Comparison of ENCODE assay signal across 18 mouse cellular contexts in the genomic region with DNA sequence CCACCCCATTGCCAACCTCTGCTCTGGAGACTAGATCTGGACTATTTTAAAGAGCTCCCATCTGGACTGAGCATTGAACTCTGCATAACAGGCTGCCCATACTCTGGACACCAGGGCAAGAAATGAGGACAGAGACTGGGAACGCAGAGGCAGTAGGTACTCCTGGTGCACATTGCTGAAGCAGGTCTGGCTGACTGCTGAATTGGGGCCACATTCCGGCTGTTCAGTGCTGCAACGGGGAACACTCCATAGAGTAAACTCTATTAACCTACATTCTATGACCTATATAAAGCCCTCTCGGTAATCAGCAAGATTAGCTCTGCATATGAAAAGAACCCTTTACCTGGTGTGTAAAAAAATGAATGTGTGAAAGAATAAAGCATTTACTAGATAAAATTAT.
DNase-seq lines count a peak whose midpoint lies in the region; ATAC-seq and TF ChIP-seq lines count a peak whose summit lies in the region.
"Had no signal": no experiment of that assay in that cellular context is flagged by ENCODE, and none has a peak within 500 bp of the region (broad histone marks: within the 10 kb centered on the region; RNA-seq: fewer than 3 reads in every experiment).

No protein-coding gene starts in this region.

- H3K27me3 ChIP-seq in hindbrain, postnatal 0 days (ENCODE audit: insufficient read depth, low read length) = no peaks in the 10 kb centered on the region
- no peaks in the 10 kb centered on the region for H3K27me3 ChIP-seq in hindbrain, embryonic 12.5 days
- H3K27me3 ChIP-seq in midbrain, embryonic 16.5 days (ENCODE audit: control insufficient read depth, insufficient read depth, low read depth, low read length) = no peaks in the 10 kb centered on the region
- no peaks in the 10 kb centered on the region for H3K27me3 ChIP-seq in midbrain, embryonic 11.5 days (ENCODE audit: control insufficient read depth, insufficient read depth, low read length)
- no peaks in the 10 kb centered on the region for H3K27me3 ChIP-seq in stomach, postnatal 0 days (ENCODE audit: control insufficient read depth, insufficient read depth, low read length)
- H3K27me3 ChIP-seq: embryonic facial prominence, embryonic 15.5 days; limb, embryonic 13.5 days; lung, embryonic 15.5 days; stomach, embryonic 15.5 days had no signal

- no peak overlapping the region for H3K4me2 ChIP-seq in hindbrain, postnatal 0 days (ENCODE audit: low read depth, low read length)
- no peak overlapping the region for H3K4me2 ChIP-seq in hindbrain, embryonic 12.5 days (replicated peaks)
- H3K4me2 ChIP-seq in midbrain, embryonic 16.5 days (ENCODE audit: low read length) = no peak overlapping the region
- H3K4me2 ChIP-seq in midbrain, embryonic 11.5 days = no peak overlapping the region
- no peak overlapping the region for H3K4me2 ChIP-seq in stomach, postnatal 0 days (replicated peaks; ENCODE audit: low read depth)
- H3K4me2 ChIP-seq: embryonic facial prominence, embryonic 15.5 days; lung, embryonic 15.5 days; stomach, embryonic 15.5 days had no signal

- H3K4me1 ChIP-seq in hindbrain, postnatal 0 days (ENCODE audit: insufficient read depth, low read length) = no peaks in the 10 kb centered on the region
- no peaks in the 10 kb centered on the region for H3K4me1 ChIP-seq in hindbrain, embryonic 12.5 days
- peaks cover 2% of the 10 kb centered on the region; the same call in 1 of the 2 replicates for H3K4me1 ChIP-seq in midbrain, embryonic 16.5 days (ENCODE audit: control insufficient read depth, insufficient read depth, low read length)
- no peaks in the 10 kb centered on the region for H3K4me1 ChIP-seq in midbrain, embryonic 11.5 days (ENCODE audit: control insufficient read depth, insufficient read depth, low read length)
- no peaks in the 10 kb centered on the region for H3K4me1 ChIP-seq in stomach, postnatal 0 days (replicated peaks; ENCODE audit: control insufficient read depth, insufficient read depth)
- H3K4me1 ChIP-seq: embryonic facial prominence, embryonic 15.5 days; lung, embryonic 15.5 days; megakaryocyte, embryonic 14.5 days had no signal

- no peak for TF ChIP-seq EP300 in stomach, postnatal 0 days (optimal IDR thresholded peaks at IDR 0.05)

- H3K9ac ChIP-seq in hindbrain, postnatal 0 days (replicated peaks; ENCODE audit: low read length) = no peak overlapping the region
- H3K9ac ChIP-seq in hindbrain, embryonic 12.5 days = no peak overlapping the region
- no peak overlapping the region for H3K9ac ChIP-seq in midbrain, embryonic 16.5 days (ENCODE audit: low read depth, low read length)
- H3K9ac ChIP-seq in midbrain, embryonic 11.5 days (ENCODE audit: low read length) = no peak overlapping the region
- no peak overlapping the region for H3K9ac ChIP-seq in stomach, postnatal 0 days (ENCODE audit: low read length)
- H3K9ac ChIP-seq: embryonic facial prominence, embryonic 15.5 days; limb, embryonic 13.5 days; liver, embryonic 14.5 days; lung, embryonic 15.5 days; stomach, embryonic 15.5 days had no signal

- 70% methylated on average over 4 of the region's 4 CpGs for WGBS in hindbrain, postnatal 0 days
- 90% methylated on average over 4 of the region's 4 CpGs for WGBS in hindbrain, embryonic 12.5 days
- 54% methylated on average over 4 of the region's 4 CpGs for WGBS in midbrain, embryonic 16.5 days
- 78% methylated on average over 4 of the region's 4 CpGs for WGBS in midbrain, embryonic 11.5 days
- 47% methylated on average over 4 of the region's 4 CpGs for WGBS in stomach, postnatal 0 days

- peak; percentile 62; the same call in 1 of the 2 replicates for ATAC-seq in cerebellum, adult (ENCODE audit: insufficient number of reproducible peaks, low FRiP score, low TSS enrichment)
- 0 out of 2 replicates have a peak, but pooled peaks have one; percentile 28 for ATAC-seq in hindbrain, postnatal 0 days
- no peak for ATAC-seq in hindbrain, embryonic 12.5 days (ENCODE audit: low FRiP score)
- peak; percentile 37 for ATAC-seq in midbrain, embryonic 16.5 days
- ATAC-seq in midbrain, embryonic 11.5 days (ENCODE audit: low FRiP score) = no peak
- ATAC-seq in stomach, postnatal 0 days (ENCODE audit: low FRiP score, low TSS enrichment) = 0 out of 2 replicates have a peak, but pooled peaks have one; percentile 37

- TF ChIP-seq CTCF in hindbrain, postnatal 0 days (IDR thresholded peaks at IDR 0.05; ENCODE audit: low read depth) = no peak
- no peak for TF ChIP-seq CTCF in stomach, postnatal 0 days (IDR thresholded peaks at IDR 0.05; ENCODE audit: low read depth)

- H3K9me3 ChIP-seq in hindbrain, postnatal 0 days (ENCODE audit: low read length) = no peaks in the 10 kb centered on the region
- H3K9me3 ChIP-seq in hindbrain, embryonic 12.5 days (replicated peaks) = no peaks in the 10 kb centered on the region
- H3K9me3 ChIP-seq in midbrain, embryonic 16.5 days (replicated peaks; ENCODE audit: control insufficient read depth, low read length, poor library complexity, severe bottlenecking) = no peaks in the 10 kb centered on the region
- H3K9me3 ChIP-seq in midbrain, embryonic 11.5 days (ENCODE audit: control insufficient read depth, low read length) = no peaks in the 10 kb centered on the region
- H3K9me3 ChIP-seq in stomach, postnatal 0 days (ENCODE audit: control insufficient read depth, low read length) = no peaks in the 10 kb centered on the region
- H3K9me3 ChIP-seq: embryonic facial prominence, embryonic 15.5 days; limb, embryonic 13.5 days; lung, embryonic 15.5 days; megakaryocyte, embryonic 14.5 days; stomach, embryonic 15.5 days had no signal

- DNase-seq in cerebellum, adult 18-20 months = no peak
- no peak for DNase-seq in hindbrain, postnatal 0 days (ENCODE audit: low spot score)
- DNase-seq in midbrain, embryonic 11.5 days (ENCODE audit: low spot score, missing footprints) = no peak
- no peak for DNase-seq in stomach, postnatal 0 days (ENCODE audit: low spot score)
- no peak for DNase-seq in heart, adult 8-10 months (ENCODE audit: low spot score)
- DNase-seq: cerebellum, adult 9-11 months; gastrocnemius, postnatal 36 days had no signal

- H3K36me3 ChIP-seq in hindbrain, postnatal 0 days (ENCODE audit: insufficient read depth, low read length) = no peaks in the 10 kb centered on the region
- no peaks in the 10 kb centered on the region for H3K36me3 ChIP-seq in hindbrain, embryonic 12.5 days
- H3K36me3 ChIP-seq in midbrain, embryonic 16.5 days (ENCODE audit: control insufficient read depth, insufficient read depth, low read length) = no peaks in the 10 kb centered on the region
- no peaks in the 10 kb centered on the region for H3K36me3 ChIP-seq in midbrain, embryonic 11.5 days (ENCODE audit: control insufficient read depth, insufficient read depth, low read length)
- no peaks in the 10 kb centered on the region for H3K36me3 ChIP-seq in stomach, postnatal 0 days (ENCODE audit: control insufficient read depth, insufficient read depth, low read length)
- H3K36me3 ChIP-seq: embryonic facial prominence, embryonic 15.5 days; limb, embryonic 13.5 days; lung, embryonic 15.5 days; stomach, embryonic 15.5 days had no signal

- H3K27ac ChIP-seq in hindbrain, postnatal 0 days = no peak overlapping the region
- no peak overlapping the region for H3K27ac ChIP-seq in hindbrain, embryonic 12.5 days
- H3K27ac ChIP-seq in midbrain, embryonic 16.5 days (ENCODE audit: low read length) = no peak overlapping the region
- H3K27ac ChIP-seq in midbrain, embryonic 11.5 days (ENCODE audit: low read depth, low read length) = no peak overlapping the region
- H3K27ac ChIP-seq in stomach, postnatal 0 days (replicated peaks) = no peak overlapping the region
- H3K27ac ChIP-seq: embryonic facial prominence, embryonic 15.5 days; heart, adult 2 months; layer of hippocampus, adult 2 months; limb, embryonic 13.5 days; liver, embryonic 14.5 days; lung, embryonic 15.5 days; stomach, embryonic 15.5 days had no signal

- no peak overlapping the region for H3K4me3 ChIP-seq in hindbrain, postnatal 0 days (ENCODE audit: low read length)
- no peak overlapping the region for H3K4me3 ChIP-seq in hindbrain, embryonic 12.5 days
- H3K4me3 ChIP-seq in midbrain, embryonic 16.5 days (ENCODE audit: low read depth, low read length) = no peak overlapping the region
- H3K4me3 ChIP-seq in midbrain, embryonic 11.5 days (ENCODE audit: low read depth, low read length) = no peak overlapping the region
- no peak overlapping the region for H3K4me3 ChIP-seq in stomach, postnatal 0 days (ENCODE audit: low read depth, low read length)
- H3K4me3 ChIP-seq: embryonic facial prominence, embryonic 15.5 days; heart, adult 2 months; limb, embryonic 13.5 days; lung, embryonic 15.5 days; megakaryocyte, embryonic 14.5 days; stomach, embryonic 15.5 days had no signal

Comparison
In these comparisons a context has a peak if more than half of its experiments do, and no peak if none do; other contexts are left out.
1. ATAC-seq: peak in cerebellum, adult (single experiment), hindbrain, postnatal 0 days (single experiment), midbrain, embryonic 16.5 days (single experiment) and stomach, postnatal 0 days (single experiment); none in hindbrain, embryonic 12.5 days (single experiment) and midbrain, embryonic 11.5 days (single experiment).